Comparison of ENCODE assay signal across 1 mouse cellular context in the genomic region with DNA sequence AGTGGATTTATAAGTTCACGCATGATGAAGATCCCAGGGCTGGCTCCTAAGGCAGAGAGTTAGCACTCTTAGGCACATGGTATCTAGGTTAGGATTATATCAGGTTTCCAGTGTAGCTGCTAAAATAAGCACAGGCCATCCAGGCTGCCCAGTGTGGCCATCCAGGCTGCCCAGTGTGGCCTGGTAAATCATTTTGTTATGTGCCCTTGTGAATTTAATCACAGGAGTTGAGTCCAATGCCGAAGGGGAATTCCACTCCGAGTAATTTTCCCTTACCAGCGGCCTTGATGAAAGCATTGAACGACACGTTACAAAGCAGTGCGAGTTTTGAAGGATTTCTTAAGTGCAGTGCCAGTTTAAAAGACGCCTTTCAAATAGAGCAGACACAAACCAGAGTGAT.
TF ChIP-seq lines count a peak whose summit lies in the region.

No protein-coding gene starts in this region.

TF ChIP-seq in CH12.LX, 34 proteins besides CTCF, POLR2A, EP300 and RAD21 (continued from another document):
- no peak for TF ChIP-seq MEF2A (IDR thresholded peaks at IDR 0.05; ENCODE audit: borderline replicate concordance, low read depth, low read length)
- TF ChIP-seq NRF1 (IDR thresholded peaks at IDR 0.05; ENCODE audit: low read depth, low read length) = no peak
- no peak for TF ChIP-seq BHLHE40 (IDR thresholded peaks at IDR 0.05; ENCODE audit: low read depth, low read length)
- no peak for TF ChIP-seq JUN (IDR thresholded peaks at IDR 0.05; ENCODE audit: insufficient read depth, low read depth, low read length)
- TF ChIP-seq ZMIZ1 (IDR thresholded peaks at IDR 0.05; ENCODE audit: low read depth, low read length) = no peak
- no peak for TF ChIP-seq GABPA (IDR thresholded peaks at IDR 0.05; ENCODE audit: insufficient replicate concordance, low read depth, low read length)
- TF ChIP-seq IRF4 (IDR thresholded peaks at IDR 0.05; ENCODE audit: low read depth, low read length) = no peak
- no peak for TF ChIP-seq ZC3H11A (IDR thresholded peaks at IDR 0.05; ENCODE audit: low read depth, low read length)
- TF ChIP-seq HCFC1 (IDR thresholded peaks at IDR 0.05; ENCODE audit: low read depth, low read length) = no peak
